Mouse (Mus musculus) lung, postnatal 10 days (tissue): ENCODE measurements around the gene Frmd4a.
"Not testable (repeated sequence)": the region's sequence is repeated elsewhere in the genome, so short reads cannot be mapped to it uniquely, and the experiment has no call there.

Experiments
- DNase-seq: peaks from one replicate; pipeline ENCODE4 v3.0.0; 2021

Gene Frmd4a

GRCm38 (mm10) chr2:4535187-4535864 lies 517.8 kb downstream of the Frmd4a start:
- no peak for DNase-seq

- no peak for DNase-seq
Measured at GRCm38 (mm10) chr2:4541330-4541729, 523.8 kb downstream of the Frmd4a start.

GRCm38 (mm10) chr2:4541844-4542628 lies 524.5 kb downstream of the Frmd4a start:
- no peak for DNase-seq

GRCm38 (mm10) chr2:4542629-4543416 lies 525.3 kb downstream of the Frmd4a start:
- DNase-seq = peak; percentile 50

GRCm38 (mm10) chr2:4543417-4543775 lies 525.9 kb downstream of the Frmd4a start:
- no peak for DNase-seq

GRCm38 (mm10) chr2:4544360-4544759 lies 526.8 kb downstream of the Frmd4a start:
- no peak for DNase-seq

- no peak for DNase-seq
Measured at GRCm38 (mm10) chr2:4545261-4545660, 527.7 kb downstream of the Frmd4a start.

- DNase-seq = no peak
Measured at GRCm38 (mm10) chr2:4547003-4547662, 529.6 kb downstream of the Frmd4a start.

- no peak for DNase-seq
Measured at GRCm38 (mm10) chr2:4549271-4549670, 531.8 kb downstream of the Frmd4a start.

- DNase-seq = no peak
Measured at GRCm38 (mm10) chr2:4550017-4550763, 532.7 kb downstream of the Frmd4a start.

- no peak for DNase-seq
Measured at GRCm38 (mm10) chr2:4551438-4551837, 533.9 kb downstream of the Frmd4a start.

GRCm38 (mm10) chr2:4551866-4552265 lies 534.3 kb downstream of the Frmd4a start:
- no peak for DNase-seq

GRCm38 (mm10) chr2:4552486-4552885 lies 535.0 kb downstream of the Frmd4a start:
- DNase-seq = no peak

GRCm38 (mm10) chr2:4555221-4555631 lies 537.7 kb downstream of the Frmd4a start:
- peak; percentile 62 for DNase-seq

- no peak for DNase-seq
Measured at GRCm38 (mm10) chr2:4556188-4556587, 538.7 kb downstream of the Frmd4a start.

- DNase-seq = peak; percentile 72
Measured at GRCm38 (mm10) chr2:4557028-4557427, 539.5 kb downstream of the Frmd4a start.

GRCm38 (mm10) chr2:4557466-4557865 lies 539.9 kb downstream of the Frmd4a start:
- peak; percentile 72 for DNase-seq

- DNase-seq = peak; percentile 30
Measured at GRCm38 (mm10) chr2:4558651-4559203, 541.2 kb downstream of the Frmd4a start.

- DNase-seq = peak; percentile 94
Measured at GRCm38 (mm10) chr2:4559211-4559882, 541.8 kb downstream of the Frmd4a start.

- DNase-seq = no peak
Measured at GRCm38 (mm10) chr2:4559883-4560247, 542.3 kb downstream of the Frmd4a start.

- DNase-seq = not testable (repeated sequence)
Measured at GRCm38 (mm10) chr2:4560516-4560915, 543.0 kb downstream of the Frmd4a start.
